Mouse (Mus musculus) neutrophil, adult 5-6 weeks (primary cell): ENCODE results near the gene Ppp4c. TPM values are rescaled to one million over a fixed set of nuclear protein-coding genes. Genes with fewer than 3 reads are reported as not detected.
A peak's percentile ranks its signal among the peaks of the same experiment; 100 is the strongest.
"Not testable (repeated sequence)": the region's sequence is repeated elsewhere in the genome, so short reads cannot be mapped to it uniquely, and the experiment has no call there.

Source experiments
- ATAC-seq: fragments of 151-379, 151-347 bp; 2 replicates; pipeline ENCODE4 v1.8.0; 2017; ENCODE audit warnings: mild to moderate bottlenecking, moderate TSS enrichment; ENCODE audit not compliant: insufficient number of reproducible peaks, poor library complexity, low FRiP score, severe bottlenecking; ENCODE audit errors: extremely low read depth
- total RNA-seq: library from RNA; stranded (forward); fragments of 200-1000 nt; gene quantifications from 2 replicates; pipeline ENCODE4 v1.2.3, GENCODE M21; 2017

Ppp4c gene
- total RNA-seq, 1 experiment from 2014 or later: 221 TPM

GRCm38 (mm10) chr7:126786142-126786541, 6.2 kb downstream of the Ppp4c start:
- no peak for ATAC-seq

DNA sequence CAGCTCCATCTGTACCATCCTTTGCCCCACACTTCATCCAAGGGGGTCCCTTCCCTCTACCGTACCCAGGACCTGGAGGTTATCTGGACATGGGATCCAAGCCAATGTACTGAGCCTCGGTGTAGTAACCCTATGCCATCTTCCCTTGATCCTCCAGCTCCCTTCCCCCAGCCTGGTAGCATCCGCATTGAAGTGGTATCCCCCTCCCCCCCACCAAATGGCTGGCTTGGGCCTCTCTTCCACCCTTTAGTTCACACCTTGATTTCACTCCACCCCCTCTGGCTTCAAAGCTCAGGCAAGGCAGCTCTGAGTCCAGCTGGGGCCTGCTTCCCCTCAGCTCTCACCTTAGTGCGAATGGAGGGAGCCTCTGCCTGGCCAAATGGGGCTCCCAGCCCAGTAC, 7.2 kb downstream of the Ppp4c start:
- ATAC-seq: no peak

GRCm38 (mm10) chr7:126784469-126784868, 7.8 kb downstream of the Ppp4c start:
- no peak for ATAC-seq

- ATAC-seq: no peak
These were observed 9.6 kb downstream of the Ppp4c start for GRCm38 (mm10) chr7:126782693-126783092.

DNA sequence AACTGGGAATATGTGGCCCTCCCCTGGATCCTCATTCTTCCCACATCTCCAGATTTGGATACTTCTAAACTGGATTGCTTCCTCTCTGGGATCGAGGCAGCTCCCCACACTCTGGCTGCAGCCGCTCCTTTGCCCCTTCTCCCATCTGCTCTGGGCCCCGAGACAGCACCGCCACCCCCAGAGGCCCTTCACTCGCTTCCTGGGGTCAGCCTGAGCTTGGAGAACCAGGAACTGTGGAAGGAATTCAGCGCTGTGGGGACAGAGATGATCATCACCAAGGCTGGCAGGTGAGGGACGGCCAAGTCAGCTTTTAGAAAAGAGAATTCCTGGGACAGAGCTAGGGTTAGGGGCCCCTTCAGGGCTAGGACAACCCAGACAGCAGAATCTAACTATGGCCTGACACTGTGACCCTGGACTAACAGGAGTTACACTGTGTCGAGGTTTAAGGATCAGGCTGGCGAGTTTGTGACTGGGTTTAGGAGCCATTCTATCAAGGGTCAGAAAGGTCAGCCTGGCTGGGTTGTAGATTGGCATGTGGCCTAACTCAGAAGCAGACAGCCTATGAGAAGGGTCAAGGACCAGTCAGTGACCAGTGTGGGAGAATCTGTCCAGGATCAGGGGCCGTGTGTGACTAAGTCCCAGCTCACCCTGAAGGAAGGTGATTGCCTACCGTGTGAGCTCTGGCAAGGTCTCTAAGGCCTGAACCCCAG, 10.5 kb downstream of the Ppp4c start:
- no peak for ATAC-seq

DNA sequence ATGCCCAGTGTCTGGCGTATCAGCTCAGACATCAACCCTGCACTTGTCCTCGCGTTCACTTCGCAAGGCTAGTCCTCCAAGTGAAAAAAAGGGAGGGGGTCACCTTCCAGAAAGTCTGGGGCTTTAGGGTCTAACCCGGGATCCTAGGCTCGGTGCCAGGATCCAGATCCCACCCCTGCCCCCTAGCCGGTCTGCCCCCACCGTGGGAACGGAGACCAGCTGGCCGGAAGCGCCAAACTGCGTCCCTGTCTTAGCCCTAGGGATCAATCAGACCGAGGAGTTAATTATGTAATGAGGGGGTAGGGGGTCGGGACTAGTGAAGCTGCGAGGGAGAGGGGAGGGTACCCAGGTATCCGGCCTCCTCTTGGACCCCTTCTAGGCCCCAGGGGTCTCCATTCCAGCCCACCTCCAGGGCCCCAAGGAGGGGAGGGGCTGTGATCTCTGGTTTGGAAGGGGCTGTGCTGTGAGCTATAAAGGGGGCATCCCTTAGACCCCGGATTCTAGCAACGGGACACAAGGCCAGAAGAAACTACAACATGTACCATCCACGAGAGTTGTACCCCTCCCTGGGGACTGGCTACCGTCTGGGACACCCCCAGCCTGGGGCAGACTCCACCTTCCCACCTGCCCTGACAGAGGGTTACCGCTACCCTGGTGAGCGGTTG, 11.2 kb downstream of the Ppp4c start, which contains the start of gene Tbx6:
Gene Tbx6 (plus strand): TSS at position 513 of the 665 bp plus-strand sequence.
- ATAC-seq: no peak

GRCm38 (mm10) chr7:126779983-126780970, 12.0 kb downstream of the Ppp4c start:
- peak; percentile 35 for ATAC-seq

GRCm38 (mm10) chr7:126779101-126779500, 13.2 kb downstream of the Ppp4c start:
- not testable (repeated sequence) for ATAC-seq

DNA sequence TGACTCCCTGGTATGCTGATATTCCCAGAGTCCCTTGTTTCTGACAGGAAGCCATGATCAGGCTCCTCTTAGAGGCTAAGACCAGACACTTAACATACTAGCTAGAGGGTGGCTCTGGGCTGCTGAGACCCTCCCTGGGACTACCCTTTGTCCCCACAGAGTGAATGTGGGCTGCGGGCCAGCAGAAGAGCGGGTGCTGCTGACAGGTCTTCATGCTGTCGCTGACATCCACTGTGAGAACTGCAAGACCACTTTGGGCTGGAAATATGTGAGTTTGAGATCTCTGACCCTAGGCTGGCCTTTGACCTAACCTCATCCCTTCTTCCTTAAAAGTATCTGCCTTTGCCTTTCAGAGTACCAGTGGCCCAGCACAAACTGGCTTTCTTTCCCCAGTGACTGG, 14.1 kb downstream of the Ppp4c start:
- no peak for ATAC-seq

DNA sequence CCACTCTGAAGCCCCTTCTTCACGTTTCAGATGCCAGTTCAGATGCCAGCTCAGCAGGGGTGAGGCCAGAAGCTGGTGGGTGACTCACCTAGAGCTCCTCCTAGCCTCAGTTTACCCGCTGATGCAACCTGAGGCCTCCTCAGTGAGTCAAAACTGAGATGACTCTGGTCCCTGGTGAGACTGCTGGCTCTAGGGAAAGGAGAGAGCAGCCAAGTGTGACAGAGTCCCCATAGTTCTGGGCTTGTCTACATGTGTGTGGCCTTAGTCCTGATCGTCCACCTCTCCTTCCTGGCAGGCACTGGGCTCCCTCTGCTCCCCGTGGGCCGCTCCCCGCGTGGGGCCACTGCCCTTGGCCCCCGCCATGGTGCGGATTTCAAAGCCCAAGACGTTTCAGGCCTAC, 14.8 kb downstream of the Ppp4c start:
- ATAC-seq: no peak

DNA sequence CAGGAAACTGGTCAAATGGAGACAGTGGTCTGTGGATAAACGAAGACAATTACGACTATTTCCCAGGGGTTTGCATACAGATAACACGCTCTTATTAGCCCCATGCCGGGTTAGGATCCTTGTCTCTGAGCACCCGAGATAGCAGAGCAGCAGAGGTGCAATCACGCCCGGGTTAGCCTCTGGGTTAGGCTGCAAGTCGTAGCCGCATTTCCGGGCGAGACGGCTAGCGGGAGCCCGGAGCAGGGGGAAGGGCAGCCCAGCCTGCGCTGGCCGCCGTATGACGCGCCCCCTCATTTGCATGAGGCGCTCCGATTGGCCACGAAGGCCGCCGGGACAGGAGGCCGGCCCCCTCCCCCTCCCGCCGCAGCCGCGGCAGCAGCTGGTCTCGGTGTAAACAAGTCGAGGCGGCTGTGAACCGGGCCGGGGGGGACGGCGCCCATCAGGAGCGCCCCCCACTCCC, 15.7 kb downstream of the Ppp4c start, which contains the start of gene Ypel3:
Gene Ypel3 (plus strand): TSS at position 358 of the 460 bp plus-strand sequence.
- peak; percentile 90 for ATAC-seq

DNA sequence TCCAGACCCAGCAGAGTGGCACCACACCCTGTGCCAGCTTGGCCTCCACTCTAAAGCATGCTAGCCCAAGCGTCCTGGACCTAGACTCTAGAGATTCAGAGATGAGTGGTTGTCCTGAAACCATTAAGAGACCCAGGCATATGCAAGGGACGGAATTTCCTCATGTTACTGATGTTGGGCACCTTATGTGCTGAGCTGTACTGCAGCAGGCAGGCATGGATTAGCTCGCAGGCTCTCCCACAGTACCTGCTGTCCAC, 16.4 kb downstream of the Ppp4c start:
- no peak for ATAC-seq

- no peak for ATAC-seq
These were observed 16.9 kb downstream of the Ppp4c start for GRCm38 (mm10) chr7:126775185-126775977.

GRCm38 (mm10) chr7:126774463-126774862, 17.8 kb downstream of the Ppp4c start:
- ATAC-seq: no peak

GRCm38 (mm10) chr7:126773351-126773750, 18.9 kb downstream of the Ppp4c start:
- ATAC-seq: no peak

DNA sequence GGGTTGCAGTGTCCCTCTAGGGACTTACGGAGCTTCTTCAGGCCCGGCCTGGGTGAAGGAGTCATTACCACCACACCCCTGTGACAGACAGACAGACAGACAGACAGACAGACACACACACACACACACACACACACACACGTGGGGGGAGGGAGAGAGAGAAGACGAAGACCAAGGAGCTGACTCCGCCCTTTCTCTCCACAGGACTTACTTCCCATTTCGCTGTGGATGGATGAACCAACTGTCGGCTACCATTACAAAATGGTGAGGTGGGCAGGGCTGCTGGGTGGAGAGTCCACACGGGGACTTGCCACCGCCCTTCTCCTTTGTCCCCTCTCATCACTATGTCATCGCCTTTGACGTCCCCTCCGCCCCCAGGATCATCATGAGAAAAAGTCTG, 21.5 kb downstream of the Ppp4c start:
- peak; percentile 73 for ATAC-seq

DNA sequence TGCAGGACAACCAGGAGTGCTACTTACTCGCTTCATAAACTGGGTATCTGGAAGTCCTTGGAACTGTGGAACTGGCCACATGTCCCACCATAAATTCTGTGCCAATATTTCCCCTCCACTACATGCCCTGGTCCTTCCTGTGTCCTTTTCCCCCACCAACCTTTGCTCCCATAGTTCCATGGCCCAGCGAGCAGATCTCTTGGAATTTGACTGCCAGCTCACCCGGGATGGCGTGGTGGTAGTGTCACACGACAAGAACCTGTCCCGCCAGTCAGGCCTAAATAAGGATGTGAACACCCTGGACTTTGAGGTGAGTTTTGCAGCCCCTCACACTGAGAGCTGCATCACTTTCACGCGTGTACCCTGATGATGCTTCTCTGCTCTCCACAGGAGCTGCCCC, 25.3 kb downstream of the Ppp4c start:
- no peak for ATAC-seq

- no peak for ATAC-seq
These were observed 26.1 kb downstream of the Ppp4c start, which contains the start of gene Gdpd3 for GRCm38 (mm10) chr7:126766201-126766600. Gene Gdpd3, plus strand, starts transcription at chr7:126766334.

DNA sequence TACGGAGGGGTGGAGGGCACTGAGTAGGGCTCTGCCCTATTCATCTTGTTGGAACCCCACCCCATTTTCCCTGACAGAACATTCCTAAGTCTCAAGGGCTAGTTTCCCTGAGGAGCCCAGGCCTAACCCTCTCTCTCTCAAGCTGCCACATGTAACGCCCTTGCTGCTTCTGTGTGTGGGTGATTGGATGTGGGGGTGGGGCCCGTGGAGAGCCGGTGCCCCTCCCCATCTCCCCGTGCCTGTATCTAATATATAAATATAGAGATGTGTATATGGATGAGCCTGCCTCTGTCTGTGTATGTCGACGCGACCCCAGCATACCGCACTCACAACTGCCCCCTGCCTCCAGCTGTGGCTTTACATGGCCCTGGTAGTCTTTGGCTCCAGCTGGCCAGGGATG, 26.8 kb downstream of the Ppp4c start:
- ATAC-seq: no peak
